Mouse (Mus musculus): ENCODE results near the gene Osbpl3. TPM values are rescaled to one million over a fixed set of nuclear protein-coding genes. Genes with fewer than 3 reads are reported as not detected.

The Osbpl3 gene
- polyA plus RNA-seq, 1 experiment: 0.41 TPM

- Histone ChIP-seq H3K27me3 (ENCODE audit: control insufficient read depth, insufficient read depth, low read length) (no peaks in the 10 kb centered on the region), H3K36me3 (ENCODE audit: control insufficient read depth, insufficient read depth, low read length) (no peaks in the 10 kb centered on the region), H3K4me3 (ENCODE audit: control insufficient read depth, low read depth, low read length) (no peak overlapping the region), H3K27ac (ENCODE audit: control insufficient read depth, insufficient read depth, low read depth, low read length) (no peak overlapping the region), H3K4me1 (ENCODE audit: control insufficient read depth, insufficient read depth, low read length) (no peaks in the 10 kb centered on the region)
- TF ChIP-seq CTCF (IDR thresholded peaks at IDR 0.05; ENCODE audit: control insufficient read depth, insufficient read depth, insufficient replicate concordance, low read depth, low read length) (peak; percentile 95), POLR2A (IDR thresholded peaks at IDR 0.05; ENCODE audit: control insufficient read depth, low read depth, low read length) (no peak)
These were observed 151.0 kb downstream of the Osbpl3 start for GRCm38 (mm10) chr6:50304949-50305491.

- Histone ChIP-seq H3K27me3 (ENCODE audit: control insufficient read depth, insufficient read depth, low read length) (no peaks in the 10 kb centered on the region), H3K4me3 (ENCODE audit: control insufficient read depth, low read depth, low read length) (no peak overlapping the region)
These were observed 154.9 kb downstream of the Osbpl3 start for GRCm38 (mm10) chr6:50301121-50301520.

GRCm38 (mm10) chr6:50300622-50301021 is 155.4 kb downstream of the Osbpl3 start:
- Histone ChIP-seq H3K27me3 (ENCODE audit: control insufficient read depth, insufficient read depth, low read length) (no peaks in the 10 kb centered on the region), H3K36me3 (ENCODE audit: control insufficient read depth, insufficient read depth, low read length) (no peaks in the 10 kb centered on the region), H3K27ac (ENCODE audit: control insufficient read depth, insufficient read depth, low read depth, low read length) (no peak overlapping the region), H3K4me3 (ENCODE audit: control insufficient read depth, low read depth, low read length) (no peak overlapping the region), H3K4me1 (ENCODE audit: control insufficient read depth, insufficient read depth, low read length) (no peaks in the 10 kb centered on the region)
- no peak for TF ChIP-seq POLR2A (IDR thresholded peaks at IDR 0.05; ENCODE audit: control insufficient read depth, low read depth, low read length)
- TF ChIP-seq CTCF (IDR thresholded peaks at IDR 0.05; ENCODE audit: control insufficient read depth, insufficient read depth, insufficient replicate concordance, low read depth, low read length): no peak

More at GRCm38 (mm10) chr6:50301121-50301520, 154.9 kb downstream of the Osbpl3 start:
- H3K36me3 ChIP-seq (ENCODE audit: control insufficient read depth, insufficient read depth, low read length): no peaks in the 10 kb centered on the region
- no peak overlapping the region for H3K27ac ChIP-seq (ENCODE audit: control insufficient read depth, insufficient read depth, low read depth, low read length)
- no peaks in the 10 kb centered on the region for H3K4me1 ChIP-seq (ENCODE audit: control insufficient read depth, insufficient read depth, low read length)
- no peak for TF ChIP-seq POLR2A (IDR thresholded peaks at IDR 0.05; ENCODE audit: control insufficient read depth, low read depth, low read length)
- TF ChIP-seq CTCF (IDR thresholded peaks at IDR 0.05; ENCODE audit: control insufficient read depth, insufficient read depth, insufficient replicate concordance, low read depth, low read length): no peak

- Histone ChIP-seq H3K4me3 (ENCODE audit: control insufficient read depth, low read depth, low read length) (no peak overlapping the region), H3K36me3 (ENCODE audit: control insufficient read depth, insufficient read depth, low read length) (no peaks in the 10 kb centered on the region), H3K4me1 (ENCODE audit: control insufficient read depth, insufficient read depth, low read length) (no peaks in the 10 kb centered on the region), H3K27me3 (ENCODE audit: control insufficient read depth, insufficient read depth, low read length) (no peaks in the 10 kb centered on the region), H3K27ac (ENCODE audit: control insufficient read depth, insufficient read depth, low read depth, low read length) (no peak overlapping the region)
- TF ChIP-seq POLR2A (IDR thresholded peaks at IDR 0.05; ENCODE audit: control insufficient read depth, low read depth, low read length) (no peak), CTCF (IDR thresholded peaks at IDR 0.05; ENCODE audit: control insufficient read depth, insufficient read depth, insufficient replicate concordance, low read depth, low read length) (no peak)
These were observed 156.9 kb downstream of the Osbpl3 start for GRCm38 (mm10) chr6:50299071-50299470.

- no peak overlapping the region for H3K4me3 ChIP-seq (ENCODE audit: control insufficient read depth, low read depth, low read length)
These were observed 158.3 kb downstream of the Osbpl3 start for GRCm38 (mm10) chr6:50297671-50298070.

GRCm38 (mm10) chr6:50295136-50295535 is 160.9 kb downstream of the Osbpl3 start:
- no peak overlapping the region for H3K4me3 ChIP-seq (ENCODE audit: control insufficient read depth, low read depth, low read length)
- no peaks in the 10 kb centered on the region for H3K36me3 ChIP-seq (ENCODE audit: control insufficient read depth, insufficient read depth, low read length)
- no peak for TF ChIP-seq POLR2A (IDR thresholded peaks at IDR 0.05; ENCODE audit: control insufficient read depth, low read depth, low read length)
- no peak for TF ChIP-seq CTCF (IDR thresholded peaks at IDR 0.05; ENCODE audit: control insufficient read depth, insufficient read depth, insufficient replicate concordance, low read depth, low read length)
- no peak overlapping the region for H3K27ac ChIP-seq (ENCODE audit: control insufficient read depth, insufficient read depth, low read depth, low read length)
- H3K4me1 ChIP-seq (ENCODE audit: control insufficient read depth, insufficient read depth, low read length): no peaks in the 10 kb centered on the region
- H3K27me3 ChIP-seq (ENCODE audit: control insufficient read depth, insufficient read depth, low read length): no peaks in the 10 kb centered on the region

More at GRCm38 (mm10) chr6:50297671-50298070, 158.3 kb downstream of the Osbpl3 start:
- H3K4me1 ChIP-seq (ENCODE audit: control insufficient read depth, insufficient read depth, low read length): no peaks in the 10 kb centered on the region
- no peaks in the 10 kb centered on the region for H3K36me3 ChIP-seq (ENCODE audit: control insufficient read depth, insufficient read depth, low read length)
- H3K27ac ChIP-seq (ENCODE audit: control insufficient read depth, insufficient read depth, low read depth, low read length): no peak overlapping the region
- no peaks in the 10 kb centered on the region for H3K27me3 ChIP-seq (ENCODE audit: control insufficient read depth, insufficient read depth, low read length)
- TF ChIP-seq POLR2A (IDR thresholded peaks at IDR 0.05; ENCODE audit: control insufficient read depth, low read depth, low read length) (no peak), CTCF (IDR thresholded peaks at IDR 0.05; ENCODE audit: control insufficient read depth, insufficient read depth, insufficient replicate concordance, low read depth, low read length) (no peak)

- Histone ChIP-seq H3K27ac (ENCODE audit: control insufficient read depth, insufficient read depth, low read depth, low read length) (no peak overlapping the region), H3K36me3 (ENCODE audit: control insufficient read depth, insufficient read depth, low read length) (no peaks in the 10 kb centered on the region), H3K4me3 (ENCODE audit: control insufficient read depth, low read depth, low read length) (no peak overlapping the region), H3K4me1 (ENCODE audit: control insufficient read depth, insufficient read depth, low read length) (no peaks in the 10 kb centered on the region), H3K27me3 (ENCODE audit: control insufficient read depth, insufficient read depth, low read length) (no peaks in the 10 kb centered on the region)
- TF ChIP-seq POLR2A (IDR thresholded peaks at IDR 0.05; ENCODE audit: control insufficient read depth, low read depth, low read length) (no peak), CTCF (IDR thresholded peaks at IDR 0.05; ENCODE audit: control insufficient read depth, insufficient read depth, insufficient replicate concordance, low read depth, low read length) (peak; percentile 8; the same call in 1 of the 2 replicates)
These were observed 161.9 kb downstream of the Osbpl3 start for GRCm38 (mm10) chr6:50294128-50294527.
